Mouse (Mus musculus): ENCODE data around the gene Apln. TPM values are rescaled to one million over a fixed set of nuclear protein-coding genes. Genes with fewer than 3 reads are reported as not detected.

The Apln gene
- total and polyA plus RNA-seq, 2 experiments from 2014 or later: 1.7 to 6.0 TPM

GRCm38 (mm10) chrX:48016906-48017601 lies 17.6 kb downstream of the Apln start:
- H3K4me3 ChIP-seq (ENCODE audit: low read depth, low read length): no peak overlapping the region
- no peak for TF ChIP-seq CTCF (IDR thresholded peaks at IDR 0.05; ENCODE audit: low read depth)
- H3K4me2 ChIP-seq (ENCODE audit: low read depth): no peak overlapping the region
- H3K9ac ChIP-seq: no peak overlapping the region
- H3K27ac ChIP-seq (ENCODE audit: low read depth, low read length): peak overlapping the region; percentile 62; the same call in 1 of the 2 replicates
- H3K36me3 ChIP-seq (ENCODE audit: insufficient read depth): no peaks in the 10 kb centered on the region
- H3K4me1 ChIP-seq (ENCODE audit: insufficient read depth): no peaks in the 10 kb centered on the region
- peak; percentile 69 for DNase-seq
- 35% methylated on average over 7 of the region's 7 CpGs for WGBS
- ATAC-seq: peak; percentile 92
- H3K9me3 ChIP-seq (ENCODE audit: low read length): no peaks in the 10 kb centered on the region
- no peaks in the 10 kb centered on the region for H3K27me3 ChIP-seq (ENCODE audit: insufficient read depth, low read length)

GRCm38 (mm10) chrX:48011656-48012055 lies 23.0 kb downstream of the Apln start:
- Histone ChIP-seq H3K27me3 (ENCODE audit: insufficient read depth, low read length) (no peaks in the 10 kb centered on the region), H3K4me2 (ENCODE audit: low read depth) (no peak overlapping the region), H3K36me3 (ENCODE audit: insufficient read depth) (no peaks in the 10 kb centered on the region), H3K27ac (ENCODE audit: low read depth, low read length) (no peak overlapping the region), H3K9me3 (ENCODE audit: low read length) (no peaks in the 10 kb centered on the region), H3K4me3 (ENCODE audit: low read depth, low read length) (no peak overlapping the region), H3K9ac (no peak overlapping the region), H3K4me1 (ENCODE audit: insufficient read depth) (no peaks in the 10 kb centered on the region)
- WGBS: 89% methylated on average over 3 of the region's 3 CpGs
- TF ChIP-seq CTCF (IDR thresholded peaks at IDR 0.05; ENCODE audit: low read depth): no peak
- peak; percentile 20; the same call in 1 of the 2 replicates for ATAC-seq
- DNase-seq: no peak

GRCm38 (mm10) chrX:48006062-48006461 lies 28.6 kb downstream of the Apln start:
- no peak for DNase-seq
- WGBS: 60% methylated on average over 8 of the region's 8 CpGs
- H3K9me3 ChIP-seq (ENCODE audit: low read length): no peaks in the 10 kb centered on the region

GRCm38 (mm10) chrX:48004786-48005185 lies 29.9 kb downstream of the Apln start:
- Histone ChIP-seq H3K4me3 (ENCODE audit: low read depth, low read length) (no peak overlapping the region), H3K27me3 (ENCODE audit: insufficient read depth, low read length) (no peaks in the 10 kb centered on the region), H3K9me3 (ENCODE audit: low read length) (no peaks in the 10 kb centered on the region), H3K27ac (ENCODE audit: low read depth, low read length) (no peak overlapping the region), H3K4me1 (ENCODE audit: insufficient read depth) (no peaks in the 10 kb centered on the region), H3K4me2 (ENCODE audit: low read depth) (no peak overlapping the region), H3K36me3 (ENCODE audit: insufficient read depth) (no peaks in the 10 kb centered on the region), H3K9ac (no peak overlapping the region)
- DNase-seq (no peak), ATAC-seq (no peak)
- TF ChIP-seq CTCF (IDR thresholded peaks at IDR 0.05; ENCODE audit: low read depth): no peak
- 87% methylated on average over 1 of the region's 1 CpGs for WGBS

More at GRCm38 (mm10) chrX:48006062-48006461, 28.6 kb downstream of the Apln start:
- Histone ChIP-seq H3K4me2 (ENCODE audit: low read depth) (no peak overlapping the region), H3K4me1 (ENCODE audit: insufficient read depth) (no peaks in the 10 kb centered on the region), H3K36me3 (ENCODE audit: insufficient read depth) (no peaks in the 10 kb centered on the region), H3K27me3 (ENCODE audit: insufficient read depth, low read length) (no peaks in the 10 kb centered on the region), H3K9ac (no peak overlapping the region), H3K4me3 (ENCODE audit: low read depth, low read length) (no peak overlapping the region), H3K27ac (ENCODE audit: low read depth, low read length) (no peak overlapping the region)
- no peak for TF ChIP-seq CTCF (IDR thresholded peaks at IDR 0.05; ENCODE audit: low read depth)
- ATAC-seq: no peak

GRCm38 (mm10) chrX:48001151-48001550 lies 33.5 kb downstream of the Apln start:
- no peak overlapping the region for H3K4me2 ChIP-seq (ENCODE audit: low read depth)
- no peaks in the 10 kb centered on the region for H3K9me3 ChIP-seq (ENCODE audit: low read length)
- H3K4me3 ChIP-seq (ENCODE audit: low read depth, low read length): no peak overlapping the region
- TF ChIP-seq CTCF (IDR thresholded peaks at IDR 0.05; ENCODE audit: low read depth): no peak
- no peaks in the 10 kb centered on the region for H3K4me1 ChIP-seq (ENCODE audit: insufficient read depth)
- no peaks in the 10 kb centered on the region for H3K36me3 ChIP-seq (ENCODE audit: insufficient read depth)
- WGBS: 83% methylated on average over 7 of the region's 7 CpGs
- H3K9ac ChIP-seq: no peak overlapping the region
- H3K27me3 ChIP-seq (ENCODE audit: insufficient read depth, low read length): no peaks in the 10 kb centered on the region
- H3K27ac ChIP-seq (ENCODE audit: low read depth, low read length): no peak overlapping the region
- no peak for ATAC-seq
- no peak for DNase-seq

- Histone ChIP-seq H3K4me1 (ENCODE audit: insufficient read depth) (no peaks in the 10 kb centered on the region), H3K27me3 (ENCODE audit: insufficient read depth, low read length) (no peaks in the 10 kb centered on the region), H3K9ac (no peak overlapping the region), H3K27ac (ENCODE audit: low read depth, low read length) (no peak overlapping the region), H3K4me3 (ENCODE audit: low read depth, low read length) (no peak overlapping the region), H3K4me2 (ENCODE audit: low read depth) (no peak overlapping the region), H3K36me3 (ENCODE audit: insufficient read depth) (no peaks in the 10 kb centered on the region), H3K9me3 (ENCODE audit: low read length) (no peaks in the 10 kb centered on the region)
- DNase-seq: no peak
- 85% methylated on average over 8 of the region's 8 CpGs for WGBS
- TF ChIP-seq CTCF (IDR thresholded peaks at IDR 0.05; ENCODE audit: low read depth): no peak
- no peak for ATAC-seq
Measured at GRCm38 (mm10) chrX:47998412-47998811, 36.2 kb downstream of the Apln start.

- no peaks in the 10 kb centered on the region for H3K4me1 ChIP-seq (ENCODE audit: insufficient read depth)
- no peaks in the 10 kb centered on the region for H3K27me3 ChIP-seq (ENCODE audit: insufficient read depth, low read length)
- DNase-seq: peak; percentile 85
- no peaks in the 10 kb centered on the region for H3K36me3 ChIP-seq (ENCODE audit: insufficient read depth)
- no peak overlapping the region for H3K9ac ChIP-seq
- peak; percentile 87 for TF ChIP-seq CTCF (IDR thresholded peaks at IDR 0.05; ENCODE audit: low read depth)
- no peak overlapping the region for H3K4me3 ChIP-seq (ENCODE audit: low read depth, low read length)
- H3K4me2 ChIP-seq (ENCODE audit: low read depth): peak overlapping the region; percentile 21; the same call in 1 of the 2 replicates
- WGBS: 24% methylated on average over 8 of the region's 8 CpGs
- no peaks in the 10 kb centered on the region for H3K9me3 ChIP-seq (ENCODE audit: low read length)
- H3K27ac ChIP-seq (ENCODE audit: low read depth, low read length): no peak overlapping the region
- peak; percentile 79 for ATAC-seq
Measured at GRCm38 (mm10) chrX:47992606-47993005, 42.0 kb downstream of the Apln start.
